Mouse (Mus musculus): Measurements from ENCODE around the gene Zbtb40. TPM values are rescaled to one million over a fixed set of nuclear protein-coding genes. Genes with fewer than 3 reads are reported as not detected.

Zbtb40 gene
- polyA plus RNA-seq (2012; rRNA removed; ENCODE audit: low replicate concordance): 3.2 and 5.0 TPM in 2 replicates

DNA sequence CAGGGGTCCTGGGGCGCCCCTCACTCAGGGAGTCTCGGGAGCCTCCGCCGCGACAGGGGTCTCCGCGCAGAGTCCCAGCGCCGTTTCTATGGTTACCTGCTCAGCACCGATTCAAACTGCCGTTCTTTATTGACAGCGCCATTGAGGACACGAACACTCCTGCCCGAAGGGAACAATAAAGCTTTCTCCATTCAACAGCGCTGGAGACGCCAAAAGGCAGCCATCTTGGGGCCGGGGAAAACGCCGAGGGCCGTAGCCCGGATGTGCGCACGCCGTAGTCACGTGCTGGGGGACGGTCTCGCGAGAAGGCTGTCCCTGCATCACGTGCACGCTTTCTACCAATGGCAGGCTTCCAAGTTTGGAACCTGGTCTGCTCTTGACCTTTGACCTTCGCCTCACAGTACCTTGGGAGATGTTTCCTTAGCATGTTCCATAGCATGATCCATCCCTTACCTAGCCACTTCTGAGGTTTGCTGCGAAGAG, at the start of gene Zbtb40:
TSS of gene Zbtb40 (minus strand) at position 252 of the 483 bp plus-strand sequence.

GRCm38 (mm10) chr4:136956751-136957446, 91.7 kb downstream of the Zbtb40 start, which contains the start of gene Epha8:
Epha8 (minus strand) TSS chr4:136956816.

Other genes starting within 250 kb of the Zbtb40 start
- 21.0 and 58.9 TPM in 2 replicates for gene Ephb2, start 212.8 kb downstream of the Zbtb40 start, polyA plus RNA-seq (2012; rRNA removed; ENCODE audit: low replicate concordance)
- gene C1qb, start 162.6 kb downstream of the Zbtb40 start, polyA plus RNA-seq (2012; rRNA removed; ENCODE audit: low replicate concordance): 36.2 and 73.0 TPM in 2 replicates
- gene C1qc, start 155.7 kb downstream of the Zbtb40 start, polyA plus RNA-seq (2012; rRNA removed; ENCODE audit: low replicate concordance): 75.1 and 129 TPM in 2 replicates
- gene C1qa, start 150.0 kb downstream of the Zbtb40 start, polyA plus RNA-seq (2012; rRNA removed; ENCODE audit: low replicate concordance): 42.7 and 97.2 TPM in 2 replicates
- gene Epha8, start 92.0 kb downstream of the Zbtb40 start, polyA plus RNA-seq (2012; rRNA removed; ENCODE audit: low replicate concordance): 0.02 and 0.04 TPM in 2 replicates
- gene Wnt4, start 228.7 kb upstream of the Zbtb40 start, polyA plus RNA-seq (2012; rRNA removed; ENCODE audit: low replicate concordance): 5.9 and 6.3 TPM in 2 replicates

Measured in duodenum, adult 2 months (tissue).